Mouse (Mus musculus): ENCODE measurements around the gene Rps10. TPM values are rescaled to one million over a fixed set of nuclear protein-coding genes. Genes with fewer than 3 reads are reported as not detected.

Rps10 gene
- total RNA-seq, 2 experiments from 2014 or later: 2,059 to 2,240 TPM

DNA sequence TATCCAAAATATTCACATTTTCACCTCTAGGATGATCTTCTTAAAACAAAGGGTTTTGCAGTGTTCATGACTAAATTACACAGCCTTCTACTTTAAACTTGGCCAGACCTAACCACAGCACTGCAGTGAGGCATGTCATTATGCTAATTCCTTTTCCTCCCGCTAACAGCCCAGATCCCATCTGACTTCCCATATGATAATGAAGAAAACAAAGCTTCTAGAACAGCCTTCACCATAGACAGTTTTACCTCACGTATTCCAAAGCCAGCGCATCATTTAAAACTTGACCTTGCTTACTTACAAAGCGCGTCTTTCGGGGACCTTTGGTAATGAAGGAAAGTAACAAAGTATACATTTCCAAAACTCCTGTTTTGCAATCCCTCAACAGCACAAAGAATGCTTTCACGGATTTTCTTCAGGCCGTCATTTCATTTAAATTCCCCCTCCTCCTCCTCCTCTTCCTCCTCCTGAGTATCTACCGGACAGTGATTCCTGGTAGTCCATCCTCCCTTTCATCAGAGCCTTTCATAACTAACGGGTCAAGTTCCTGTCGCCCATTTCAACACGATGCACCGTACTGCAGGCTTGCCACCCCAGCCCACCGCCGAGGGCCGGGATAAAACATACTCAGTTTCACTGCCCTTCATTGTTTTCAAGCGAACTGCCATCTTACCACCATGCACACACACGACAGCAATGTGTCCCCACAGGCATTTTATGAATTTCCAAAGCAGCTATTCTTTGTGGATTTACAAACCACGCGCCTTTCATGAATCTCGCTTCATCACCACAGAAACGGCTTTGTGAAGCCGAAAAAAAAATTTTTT, 14.6 kb downstream of the Rps10 start:
- ATAC-seq (replicated peaks; ENCODE audit: poor library complexity, severe bottlenecking): peak; percentile 62

DNA sequence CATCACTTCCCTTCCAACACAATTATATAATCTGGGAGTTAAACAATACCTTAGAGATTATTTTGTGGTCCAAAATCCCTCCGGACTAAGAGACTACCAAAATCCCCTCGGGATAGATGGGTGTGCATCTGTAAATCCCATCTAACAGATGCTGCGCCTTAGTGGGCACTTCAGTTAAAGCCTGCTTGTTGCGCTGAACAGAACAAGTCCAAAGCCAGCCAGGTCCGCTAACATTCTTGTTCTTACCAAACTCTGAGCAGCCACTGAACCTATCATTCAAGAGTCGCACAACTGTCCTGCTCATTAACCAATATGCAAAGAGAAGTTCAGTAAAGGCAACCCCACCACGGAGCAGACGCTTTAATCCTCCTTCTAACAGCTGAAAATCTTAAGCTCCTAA, 15.3 kb downstream of the Rps10 start:
- ATAC-seq (replicated peaks; ENCODE audit: poor library complexity, severe bottlenecking): no peak

DNA sequence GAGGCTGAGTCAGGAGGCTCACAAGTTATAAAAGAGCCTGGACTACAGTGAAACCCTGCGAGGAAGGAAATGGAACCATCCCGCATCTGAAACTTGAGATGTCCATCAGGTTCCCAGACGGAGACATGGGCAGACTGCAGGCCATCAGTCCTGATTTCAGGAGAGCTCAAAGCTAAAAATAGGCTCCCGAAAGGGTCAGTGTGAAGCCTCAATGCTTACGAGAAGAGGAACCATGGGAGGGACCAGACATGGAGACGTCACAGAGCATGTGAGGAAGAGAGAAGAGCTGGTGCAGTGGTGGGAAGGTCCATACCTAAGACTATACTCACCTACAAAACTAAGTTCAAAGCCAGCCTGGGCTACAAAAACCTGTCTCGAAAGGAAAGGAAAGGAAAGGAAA, 21.1 kb downstream of the Rps10 start:
- peak; percentile 53 for ATAC-seq (replicated peaks; ENCODE audit: poor library complexity, severe bottlenecking)

DNA sequence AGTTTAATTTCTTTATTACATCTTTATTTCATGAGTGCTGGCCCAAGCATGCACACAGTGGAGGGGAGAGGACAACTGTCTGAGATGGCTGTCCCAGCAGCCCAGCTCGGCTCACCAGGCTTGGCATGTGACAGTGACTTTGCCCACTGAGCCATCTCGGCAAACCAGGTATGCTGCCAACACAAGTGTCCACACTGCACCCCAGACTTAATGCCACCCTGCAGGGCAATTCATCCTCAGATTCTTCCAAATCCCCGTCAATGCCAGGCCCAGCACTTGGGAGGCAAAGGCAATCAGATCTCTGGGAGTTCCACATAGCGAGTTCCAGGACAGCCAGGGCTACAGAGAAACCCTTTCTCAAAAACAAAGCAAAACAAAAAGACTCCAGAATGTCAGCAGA, 23.5 kb downstream of the Rps10 start:
- ATAC-seq (replicated peaks; ENCODE audit: poor library complexity, severe bottlenecking): no peak

DNA sequence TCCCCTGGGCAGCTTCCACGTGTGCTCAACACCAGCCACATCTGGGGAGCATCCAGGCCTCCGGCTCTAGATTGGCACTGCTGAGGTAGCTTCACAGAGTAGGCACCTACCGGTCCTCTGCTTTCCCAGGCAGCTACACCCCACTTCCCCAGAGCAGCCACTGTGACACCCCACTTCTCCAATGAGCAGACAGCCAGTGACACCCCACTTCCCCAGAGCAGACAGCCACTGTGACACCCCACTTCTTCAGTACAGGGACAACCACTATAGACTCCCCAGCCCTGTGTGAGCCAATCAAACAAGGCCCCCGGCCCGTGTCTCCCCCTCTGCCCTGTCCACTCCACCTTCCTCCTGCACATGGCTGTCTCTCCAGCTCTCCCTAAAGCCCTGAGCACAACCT, 24.5 kb downstream of the Rps10 start:
- ATAC-seq (replicated peaks; ENCODE audit: poor library complexity, severe bottlenecking): peak; percentile 79

DNA sequence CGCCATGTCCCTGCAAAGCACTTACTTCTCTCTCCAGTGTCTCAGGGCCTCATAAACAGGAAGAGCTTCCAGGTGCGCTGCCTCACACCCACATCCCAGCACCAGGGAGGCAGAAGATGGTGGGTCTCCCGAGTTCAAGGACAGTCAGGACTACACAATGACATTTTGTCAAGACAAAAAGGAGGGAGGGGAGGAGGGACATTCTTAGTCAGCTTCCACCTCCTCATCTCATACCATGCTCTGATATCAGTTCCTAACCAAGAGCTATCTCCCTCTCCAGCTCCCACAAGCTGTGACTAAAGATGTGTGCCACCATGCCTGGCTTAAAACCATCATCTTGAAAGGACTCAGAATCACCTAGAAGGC, 25.0 kb downstream of the Rps10 start:
- ATAC-seq (replicated peaks; ENCODE audit: poor library complexity, severe bottlenecking): no peak

DNA sequence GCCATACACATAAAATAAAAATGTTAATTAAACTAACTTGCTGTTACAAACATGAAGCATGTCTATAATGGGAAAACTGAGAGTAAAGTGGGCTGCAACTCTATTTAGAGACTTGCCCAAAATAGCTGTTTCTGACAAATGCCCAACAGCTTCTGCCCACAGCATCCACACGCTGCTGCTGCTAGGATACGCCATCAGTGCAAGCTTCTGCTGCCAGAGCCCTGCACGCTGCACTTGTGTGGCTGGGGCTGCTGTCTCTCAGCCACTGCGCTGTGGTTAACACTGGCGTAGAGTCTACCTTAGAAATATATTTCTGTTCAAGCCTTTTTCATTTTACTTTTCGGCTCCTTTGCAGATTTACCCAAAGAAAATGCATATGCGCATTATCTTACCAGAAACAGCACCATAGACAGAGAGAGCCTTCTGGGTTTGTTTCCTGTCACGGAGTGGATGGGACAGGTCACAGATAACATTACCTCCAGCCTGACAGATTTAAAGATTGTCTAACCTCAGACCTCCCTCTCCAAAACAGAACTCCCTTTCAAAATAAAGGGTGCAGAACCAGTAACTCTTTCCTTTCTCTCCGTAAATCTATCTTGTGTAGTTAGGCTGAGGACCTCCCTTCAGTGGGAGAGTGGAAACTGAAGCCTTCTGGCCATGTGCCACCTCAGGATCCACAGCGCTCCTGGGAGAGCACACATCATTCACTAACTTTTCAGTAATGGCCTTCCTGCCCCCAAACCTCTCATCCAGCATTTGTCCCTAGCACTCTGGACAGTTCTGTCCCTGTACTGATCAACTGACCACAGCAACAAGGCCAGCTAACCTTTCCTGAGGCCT, 25.6 kb downstream of the Rps10 start:
- ATAC-seq (replicated peaks; ENCODE audit: poor library complexity, severe bottlenecking): no peak

DNA sequence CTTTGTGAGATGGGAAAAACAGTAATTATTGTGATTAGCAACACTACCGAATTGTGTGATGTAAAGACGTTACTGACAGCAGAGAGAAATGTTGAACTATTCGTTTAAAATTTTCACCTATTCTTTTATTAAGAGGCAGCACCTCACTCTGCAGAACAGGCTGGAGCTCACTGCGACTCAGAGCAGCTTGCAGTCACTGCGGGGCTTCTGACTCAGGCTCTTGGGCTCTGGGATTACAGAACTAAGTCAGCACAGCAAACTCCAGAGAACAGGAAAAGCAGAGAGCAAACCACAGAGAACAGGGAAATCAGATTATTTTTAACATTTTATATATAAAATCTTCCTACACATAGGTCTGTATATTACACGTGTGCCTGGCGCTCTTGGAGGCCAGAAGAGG, 26.9 kb downstream of the Rps10 start:
- ATAC-seq (replicated peaks; ENCODE audit: poor library complexity, severe bottlenecking): no peak

DNA sequence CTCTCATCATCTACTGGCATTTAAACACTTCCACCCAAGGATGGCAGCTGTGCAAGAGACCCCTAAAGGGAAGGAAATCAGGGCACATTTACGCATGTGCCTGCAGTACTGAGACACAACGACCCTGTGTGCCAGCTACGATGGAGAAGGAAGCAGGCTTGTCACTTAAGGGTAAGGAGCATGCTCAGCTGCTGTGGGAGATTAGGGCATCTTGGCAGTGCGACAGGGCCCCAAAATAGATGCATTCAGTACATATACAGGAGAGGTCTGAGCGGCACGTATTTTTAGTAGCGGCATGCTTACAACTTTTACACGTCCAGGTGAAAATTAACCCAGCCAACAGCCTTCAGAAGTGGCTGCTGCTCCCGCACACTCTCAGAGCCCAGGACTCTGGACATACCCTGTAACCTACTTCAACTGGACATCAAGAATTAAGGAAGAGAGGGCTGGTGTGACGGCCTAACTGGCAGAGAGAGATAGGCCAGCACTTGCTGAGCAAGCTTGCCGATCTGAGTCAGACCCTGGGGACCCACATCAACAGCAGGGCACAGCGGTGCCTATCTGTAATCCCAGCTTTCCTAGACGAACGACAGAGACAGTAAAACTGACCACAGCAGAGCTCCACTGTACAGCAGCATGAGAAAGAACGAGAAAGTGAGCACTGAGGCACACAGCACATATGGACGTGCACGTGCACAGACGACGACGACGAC, 32.8 kb downstream of the Rps10 start:
- no peak for ATAC-seq (replicated peaks; ENCODE audit: poor library complexity, severe bottlenecking)

DNA sequence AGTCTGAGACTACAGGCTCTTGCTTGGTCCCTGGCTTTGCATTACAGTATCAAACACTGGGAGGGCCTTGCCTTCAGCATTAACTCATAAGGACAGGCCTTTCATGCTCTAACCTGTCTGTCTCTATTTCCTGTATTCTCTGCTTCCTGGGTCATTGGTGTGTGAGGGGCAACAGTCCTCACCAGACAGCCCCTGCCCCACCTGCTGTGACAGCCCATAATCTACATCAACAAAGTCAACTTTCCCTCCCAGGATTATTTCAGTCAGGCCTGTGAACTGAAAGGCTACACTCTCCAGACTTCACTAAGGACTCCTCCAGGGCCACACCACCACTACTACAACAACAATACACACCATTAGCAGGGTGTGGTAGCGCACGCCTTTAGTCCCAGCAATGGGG, 33.4 kb downstream of the Rps10 start:
- ATAC-seq (replicated peaks; ENCODE audit: poor library complexity, severe bottlenecking): no peak

DNA sequence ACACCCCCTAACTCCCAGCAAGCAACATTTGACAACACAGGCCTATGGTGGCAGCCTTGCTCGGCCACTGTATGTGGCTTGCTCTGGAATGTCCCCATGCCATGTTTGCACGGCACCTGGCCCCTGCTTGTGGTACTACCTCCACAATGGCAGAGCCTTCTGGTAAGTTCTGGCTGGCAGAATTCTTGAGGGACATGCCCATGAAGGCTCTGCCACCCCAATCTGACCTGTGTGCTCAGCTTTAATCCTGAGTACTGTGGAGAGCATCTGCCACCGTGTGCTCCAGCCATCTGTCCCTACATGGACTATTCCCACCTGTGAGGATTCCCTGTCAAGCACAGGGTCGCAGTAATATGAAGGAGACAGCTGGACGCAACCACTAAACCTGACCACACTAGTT, 35.6 kb downstream of the Rps10 start:
- ATAC-seq (replicated peaks; ENCODE audit: poor library complexity, severe bottlenecking): peak; percentile 35; the same call in 1 of the 2 replicates

DNA sequence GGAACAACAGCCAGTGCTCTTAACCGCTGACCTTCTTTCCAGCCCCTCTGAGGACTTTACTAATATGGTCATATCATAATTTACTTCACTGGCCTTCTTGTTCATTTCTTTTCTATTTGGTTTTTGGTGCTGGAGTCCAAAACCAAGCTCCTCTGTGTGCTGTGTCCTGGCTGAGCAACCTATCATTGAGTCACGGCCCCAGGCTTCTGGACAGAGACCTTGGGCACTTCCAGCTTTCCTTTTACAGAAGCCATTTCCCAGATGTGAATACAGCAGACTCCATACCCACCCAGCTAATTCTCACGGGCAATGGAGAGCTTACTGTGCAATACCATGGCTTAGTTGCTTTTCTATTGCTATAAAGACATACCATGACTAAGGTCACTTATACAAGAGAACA, 36.2 kb downstream of the Rps10 start:
- ATAC-seq (replicated peaks; ENCODE audit: poor library complexity, severe bottlenecking): no peak

DNA sequence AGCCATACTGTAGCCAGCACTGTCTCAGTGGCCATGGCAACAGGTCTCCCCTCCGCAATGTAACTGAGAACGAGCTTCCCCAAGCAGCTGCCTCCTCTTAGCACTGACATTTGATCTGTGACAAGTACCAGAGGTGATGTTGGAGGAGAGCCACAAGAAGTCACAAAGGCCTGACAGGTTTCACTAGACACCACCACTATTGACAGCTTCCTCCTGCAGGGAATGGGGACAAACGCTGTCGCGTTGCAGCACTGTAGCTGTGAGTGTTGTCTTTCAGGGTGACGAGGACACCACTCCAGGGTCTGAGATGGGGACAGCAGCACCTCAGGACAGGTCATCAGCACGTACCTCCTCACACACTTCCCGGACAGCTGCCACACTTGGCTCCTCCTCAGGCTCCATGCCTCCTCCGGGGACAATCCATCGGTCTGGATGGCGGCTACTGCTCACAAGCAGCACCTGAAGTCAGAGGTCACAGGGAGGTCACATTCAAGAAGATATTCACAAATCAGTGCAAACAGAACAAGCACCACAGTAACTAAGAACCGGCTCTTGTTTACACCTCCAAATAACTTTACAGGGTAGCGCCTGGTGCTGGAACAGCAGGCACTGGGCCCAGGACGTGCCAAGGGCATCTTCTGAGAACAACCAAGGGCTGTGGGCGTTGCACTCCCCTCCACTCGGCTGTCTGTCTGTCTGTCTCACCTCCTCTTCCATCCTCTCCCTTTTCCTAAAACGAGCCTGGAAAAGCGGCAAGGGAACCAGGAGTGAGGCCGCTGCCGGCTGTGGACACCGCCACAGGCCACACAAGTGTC, 39.9 kb downstream of the Rps10 start:
- ATAC-seq (replicated peaks; ENCODE audit: poor library complexity, severe bottlenecking): no peak

DNA sequence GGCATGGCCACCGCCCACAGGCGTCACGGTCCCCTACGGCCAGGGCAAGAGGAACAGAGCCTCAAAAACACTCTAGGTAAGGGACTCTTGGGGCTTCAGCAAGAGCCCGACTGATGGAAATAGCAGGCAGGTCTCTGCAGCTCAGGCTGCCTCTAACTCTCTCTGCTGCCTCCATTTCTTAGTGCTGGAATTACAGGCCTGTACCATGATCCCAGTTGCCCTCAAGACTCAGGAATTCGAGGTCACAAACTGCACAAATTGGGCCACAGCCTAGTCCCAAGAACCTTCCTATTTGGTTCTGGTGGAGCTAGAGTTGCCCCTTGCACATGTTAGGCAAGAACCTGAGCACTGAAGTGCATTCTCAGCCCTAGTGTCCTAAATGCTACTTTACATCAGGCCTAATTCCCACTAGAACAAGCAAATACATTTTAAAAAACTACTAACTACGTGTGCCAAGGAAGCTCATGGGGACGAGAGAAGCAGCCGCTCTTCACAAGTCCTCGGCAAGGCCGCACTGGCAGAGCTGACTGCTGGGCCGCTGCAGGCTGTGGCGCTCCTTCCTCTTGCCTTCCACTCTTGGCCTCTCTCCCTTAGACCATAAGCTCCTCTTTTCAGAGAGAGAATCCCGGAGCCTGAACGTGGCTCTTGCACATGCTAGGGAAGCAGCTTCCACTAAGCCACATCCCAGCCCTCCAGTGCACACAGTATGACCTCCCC, 40.7 kb downstream of the Rps10 start:
- ATAC-seq (replicated peaks; ENCODE audit: poor library complexity, severe bottlenecking): no peak

DNA sequence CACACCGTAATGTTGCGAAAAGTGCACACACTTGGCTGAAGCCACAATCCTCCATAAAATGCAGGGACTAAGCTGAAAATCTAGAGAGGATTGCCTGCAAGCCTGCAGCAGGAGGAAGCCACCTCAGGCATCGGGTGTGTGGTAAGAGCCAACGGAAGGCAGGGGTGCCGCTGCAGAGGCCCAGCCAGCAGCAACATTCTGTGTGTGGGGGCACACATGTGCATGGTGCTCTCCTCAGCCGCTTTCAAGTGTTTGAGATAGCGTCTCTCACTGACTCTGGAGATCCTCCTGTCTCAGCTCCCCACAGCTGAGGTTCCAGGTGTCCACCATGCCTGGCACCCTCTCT, 43.9 kb downstream of the Rps10 start:
- peak; percentile 64 for ATAC-seq (replicated peaks; ENCODE audit: poor library complexity, severe bottlenecking)

DNA sequence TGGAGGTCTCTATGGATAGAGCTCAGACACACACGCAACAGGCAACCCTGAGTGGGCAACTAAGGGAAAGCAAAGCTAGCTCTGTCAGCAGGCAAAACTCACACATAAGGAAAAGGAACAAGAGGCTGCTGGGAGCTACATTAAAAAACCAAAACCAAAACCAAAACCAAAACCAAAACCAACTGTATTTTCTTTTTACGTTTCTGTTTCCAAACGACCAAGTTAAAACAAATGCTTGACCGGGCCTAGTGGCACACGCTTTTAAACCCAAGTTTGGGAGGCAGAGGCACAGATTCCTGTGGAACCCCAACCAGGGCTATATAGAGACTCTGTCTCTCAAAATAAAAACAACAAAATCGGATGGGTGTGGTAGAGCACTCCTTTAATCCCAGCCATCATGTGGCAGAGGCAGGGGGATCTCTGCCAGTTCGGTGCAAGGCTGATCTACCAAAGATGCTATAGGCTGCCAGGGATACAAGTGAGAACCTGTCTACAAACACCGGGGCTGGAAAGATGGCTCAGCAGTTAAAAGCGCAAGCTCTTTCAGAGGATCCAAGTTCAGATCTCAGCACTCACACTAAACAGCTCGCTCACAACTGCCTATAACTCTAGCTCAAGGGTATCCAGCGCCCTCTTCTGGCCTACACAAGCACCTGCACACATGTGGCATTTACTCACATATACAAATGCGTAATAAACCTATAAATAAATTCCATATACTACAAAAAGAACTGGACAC, 44.5 kb downstream of the Rps10 start:
- peak; percentile 31 for ATAC-seq (replicated peaks; ENCODE audit: poor library complexity, severe bottlenecking)

DNA sequence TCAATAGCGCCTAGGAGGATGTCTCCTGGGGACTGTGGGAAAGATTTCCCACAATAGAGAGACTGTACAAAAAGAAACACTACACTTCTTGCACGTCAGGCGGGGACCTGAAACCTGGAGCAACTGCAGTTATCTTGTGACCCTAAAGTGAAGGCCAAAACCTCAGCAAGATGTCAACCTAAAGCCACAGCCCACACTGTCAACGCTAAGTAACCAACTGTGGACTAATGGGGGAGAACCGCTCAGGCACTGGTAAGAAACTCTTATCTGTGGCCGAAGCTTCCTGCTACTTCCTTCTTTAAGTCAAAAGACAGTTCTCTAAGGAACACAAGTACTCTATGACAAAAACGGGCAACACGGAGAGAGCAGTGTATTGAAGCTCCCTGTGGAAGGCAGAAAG, 48.2 kb downstream of the Rps10 start:
- ATAC-seq (replicated peaks; ENCODE audit: poor library complexity, severe bottlenecking): peak; percentile 53

DNA sequence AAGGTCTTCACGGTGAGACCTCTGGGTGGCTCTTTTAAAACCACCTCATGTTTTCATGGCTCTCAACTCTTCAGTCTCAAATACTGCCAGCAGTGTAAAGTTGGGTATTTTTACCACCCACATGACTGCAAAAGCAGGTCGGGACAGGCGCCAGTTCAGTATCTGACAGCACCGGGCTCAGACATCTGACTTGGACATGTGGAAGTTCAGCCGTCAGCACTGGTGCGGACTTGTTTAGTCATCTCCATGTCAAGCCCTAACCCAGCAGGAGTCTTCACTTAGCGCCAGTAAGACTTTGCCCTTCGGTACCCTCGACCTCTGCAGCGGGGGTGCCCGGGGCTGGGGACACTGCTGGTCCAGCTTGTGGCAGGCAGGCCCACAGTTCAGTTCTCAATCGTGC, 49.2 kb downstream of the Rps10 start:
- ATAC-seq (replicated peaks; ENCODE audit: poor library complexity, severe bottlenecking): no peak

DNA sequence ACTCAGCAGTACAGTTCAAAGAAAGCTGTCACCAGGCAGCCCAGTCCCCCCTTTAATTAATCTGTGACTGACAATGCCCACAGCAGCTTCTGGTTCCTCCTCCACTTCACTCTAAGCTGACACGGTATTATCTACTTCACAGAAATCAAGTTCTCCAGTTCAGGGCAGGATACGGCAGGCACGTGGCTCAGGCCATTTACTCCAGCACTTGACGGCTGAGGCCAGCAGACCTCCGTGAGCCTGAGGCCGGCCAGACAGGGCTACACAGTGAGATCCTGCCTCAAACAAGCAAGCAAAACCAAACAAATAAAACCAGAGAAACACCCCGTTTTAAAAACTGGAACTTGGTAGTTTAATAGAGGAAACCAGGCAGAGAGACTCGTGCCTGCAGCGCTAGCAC, 49.8 kb downstream of the Rps10 start:
- no peak for ATAC-seq (replicated peaks; ENCODE audit: poor library complexity, severe bottlenecking)
